Mouse (Mus musculus): ENCODE data around the gene Tff1. TPM values are rescaled to one million over a fixed set of nuclear protein-coding genes. Genes with fewer than 3 reads are reported as not detected.

Gene Tff1
- not detected for total RNA-seq (2021)
- long read RNA-seq, experiment 1 = 0 reads
- long read RNA-seq, experiment 2 = 0 reads

- no peak for DNase-seq
Observed at GRCm38 (mm10) chr17:31165127-31165526, at the start of gene Tff1. Tff1 (minus strand) TSS chr17:31165277.

- no peak for DNase-seq
Observed at GRCm38 (mm10) chr17:31211881-31212280, 46.8 kb upstream of the Tff1 start.

GRCm38 (mm10) chr17:31210299-31210698 is 45.2 kb upstream of the Tff1 start:
- DNase-seq = no peak

- DNase-seq = no peak
Observed at GRCm38 (mm10) chr17:31209376-31209930, 44.4 kb upstream of the Tff1 start.

GRCm38 (mm10) chr17:31208654-31209053 is 43.6 kb upstream of the Tff1 start:
- DNase-seq = no peak

GRCm38 (mm10) chr17:31207771-31208334 is 42.8 kb upstream of the Tff1 start, which contains the start of gene Ubash3a:
Ubash3a (plus strand) TSS chr17:31207873.
- DNase-seq = no peak

- DNase-seq = no peak
Observed at GRCm38 (mm10) chr17:31198877-31199276, 33.8 kb upstream of the Tff1 start, which contains the start of gene Tmprss3. Tmprss3 (minus strand) TSS chr17:31198977.

GRCm38 (mm10) chr17:31196283-31196682 is 31.2 kb upstream of the Tff1 start:
- no peak for DNase-seq

- no peak for DNase-seq
Observed at GRCm38 (mm10) chr17:31195207-31195606, 30.1 kb upstream of the Tff1 start.

- peak; percentile 30 for DNase-seq
Observed at GRCm38 (mm10) chr17:31193360-31193759, 28.3 kb upstream of the Tff1 start.

GRCm38 (mm10) chr17:31192663-31193062 is 27.6 kb upstream of the Tff1 start:
- no peak for DNase-seq

- DNase-seq = no peak
Observed at GRCm38 (mm10) chr17:31191825-31192224, 26.7 kb upstream of the Tff1 start.

- DNase-seq = peak; percentile 74
Observed at GRCm38 (mm10) chr17:31187370-31187769, 22.3 kb upstream of the Tff1 start.

GRCm38 (mm10) chr17:31184269-31184990 is 19.4 kb upstream of the Tff1 start:
- DNase-seq = no peak

GRCm38 (mm10) chr17:31183180-31183974 is 18.3 kb upstream of the Tff1 start:
- DNase-seq = no peak

GRCm38 (mm10) chr17:31181490-31181889 is 16.4 kb upstream of the Tff1 start:
- DNase-seq = no peak

GRCm38 (mm10) chr17:31176321-31176720 is 11.2 kb upstream of the Tff1 start:
- DNase-seq = no peak

- no peak for DNase-seq
Observed at GRCm38 (mm10) chr17:31169796-31170195, 4.7 kb upstream of the Tff1 start.

- no peak for DNase-seq
Observed at GRCm38 (mm10) chr17:31163821-31164220, 1.3 kb downstream of the Tff1 start.

GRCm38 (mm10) chr17:31162607-31163006 is 2.5 kb downstream of the Tff1 start:
- DNase-seq = no peak

GRCm38 (mm10) chr17:31160291-31160690 is 4.8 kb downstream of the Tff1 start:
- DNase-seq = no peak

GRCm38 (mm10) chr17:31157921-31158320 is 7.2 kb downstream of the Tff1 start:
- DNase-seq = no peak

GRCm38 (mm10) chr17:31153785-31154184 is 11.3 kb downstream of the Tff1 start:
- DNase-seq = no peak

Measured in gastrocnemius, postnatal 10 days (tissue).